Mouse (Mus musculus): ENCODE results near the gene Fbln1. TPM values are rescaled to one million over a fixed set of nuclear protein-coding genes. Genes with fewer than 3 reads are reported as not detected.

Fbln1 gene
- polyA plus RNA-seq, 1 experiment from 2014 or later: 47.4 TPM

Other genes starting within 250 kb of the Fbln1 start
- gene 5031439G07Rik, start 217.4 kb upstream of the Fbln1 start, polyA plus RNA-seq (2015; fragmentation: Nextera tagmentation; extraction: Ambion mirVana): 28.4 and 33.9 TPM in 2 replicates
- gene Upk3a, start 188.8 kb upstream of the Fbln1 start, polyA plus RNA-seq (2015; fragmentation: Nextera tagmentation; extraction: Ambion mirVana): 0.83 and 1.2 TPM in 2 replicates
- gene Fam118a, start 177.0 kb upstream of the Fbln1 start, polyA plus RNA-seq (2015; fragmentation: Nextera tagmentation; extraction: Ambion mirVana): 30.6 and 31.7 TPM in 2 replicates
- gene Smc1b, start 74.0 kb upstream of the Fbln1 start, polyA plus RNA-seq (2015; fragmentation: Nextera tagmentation; extraction: Ambion mirVana): 0.14 TPM in 2 replicates
- gene Ribc2, start 73.9 kb upstream of the Fbln1 start, polyA plus RNA-seq (2015; fragmentation: Nextera tagmentation; extraction: Ambion mirVana): 1.0 and 1.3 TPM in 2 replicates
- 529 and 534 TPM in 2 replicates for gene Atxn10, start 130.3 kb downstream of the Fbln1 start, polyA plus RNA-seq (2015; fragmentation: Nextera tagmentation; extraction: Ambion mirVana)